ENCODE assay signal across 26 mouse cellular contexts in the genomic region with DNA sequence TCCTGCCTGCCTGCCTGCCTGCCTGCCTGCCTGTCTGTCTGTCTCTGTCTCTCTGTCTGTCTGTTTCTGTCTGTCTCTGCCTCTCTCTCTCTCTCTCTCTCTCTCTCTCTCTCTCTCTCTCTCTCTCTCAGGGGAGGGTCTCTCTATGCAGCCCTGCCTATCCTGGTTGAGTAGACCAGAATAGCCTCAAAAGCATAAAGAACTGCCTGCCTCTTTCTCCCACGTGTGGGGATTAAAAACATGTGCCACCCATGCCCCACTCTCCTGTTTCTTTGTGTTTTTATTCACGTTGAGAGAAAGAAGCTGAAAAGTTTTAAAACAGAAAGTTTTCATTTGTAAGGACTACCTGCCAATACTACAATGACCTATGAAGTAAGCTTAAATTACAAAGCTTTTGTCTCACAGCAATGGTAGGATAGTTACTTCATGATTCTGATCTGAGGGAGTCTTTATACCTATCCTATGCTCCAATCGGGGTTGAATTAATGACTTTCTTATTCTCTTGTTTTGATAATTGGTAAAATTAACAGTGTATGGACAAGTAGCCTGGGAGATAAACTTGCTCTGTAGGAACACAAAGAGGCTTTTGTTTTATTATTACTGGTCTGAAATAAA.
DNase-seq lines count a peak whose midpoint lies in the region; ATAC-seq lines count a peak whose summit lies in the region.
"Had no signal": no experiment of that assay in that cellular context is flagged by ENCODE, and none has a peak within 500 bp of the region (broad histone marks: within the 10 kb centered on the region; RNA-seq: fewer than 3 reads in every experiment).

No protein-coding gene starts in this region.

- H3K4me2 ChIP-seq in embryonic facial prominence, embryonic 11.5 days (ENCODE audit: low read depth, low read length), result no peak overlapping the region
- no peak overlapping the region for H3K4me2 ChIP-seq in midbrain, embryonic 13.5 days (replicated peaks)
- no peak overlapping the region for H3K4me2 ChIP-seq in forebrain, embryonic 13.5 days
- H3K4me2 ChIP-seq: embryonic facial prominence, embryonic 13.5 days; hindbrain, embryonic 14.5 days; intestine, embryonic 15.5 days had no signal

- H3K36me3 ChIP-seq in embryonic facial prominence, embryonic 11.5 days (replicated peaks; ENCODE audit: control insufficient read depth, insufficient read depth, low read depth, low read length), result no peaks in the 10 kb centered on the region
- H3K36me3 ChIP-seq in embryonic facial prominence, embryonic 10.5 days (replicated peaks), result no peaks in the 10 kb centered on the region
- no peaks in the 10 kb centered on the region for H3K36me3 ChIP-seq in midbrain, embryonic 10.5 days
- no peaks in the 10 kb centered on the region for H3K36me3 ChIP-seq in midbrain, embryonic 13.5 days
- no peaks in the 10 kb centered on the region for H3K36me3 ChIP-seq in forebrain, embryonic 13.5 days (ENCODE audit: poor library complexity, severe bottlenecking)
- H3K36me3 ChIP-seq: embryonic facial prominence, embryonic 13.5 days; G1E; heart, embryonic 10.5 days; intestine, embryonic 15.5 days had no signal

- no peak overlapping the region for H3K4me3 ChIP-seq in embryonic facial prominence, embryonic 11.5 days (ENCODE audit: low read depth, low read length)
- no peak overlapping the region for H3K4me3 ChIP-seq in embryonic facial prominence, embryonic 10.5 days
- H3K4me3 ChIP-seq in midbrain, embryonic 10.5 days, result no peak overlapping the region
- H3K4me3 ChIP-seq in midbrain, embryonic 13.5 days (replicated peaks), result no peak overlapping the region
- no peak overlapping the region for H3K4me3 ChIP-seq in forebrain, embryonic 13.5 days
- H3K4me3 ChIP-seq: embryonic facial prominence, embryonic 13.5 days; erythroblast, embryonic 14.5 days; heart, embryonic 10.5 days; intestine, embryonic 15.5 days had no signal

- no peak overlapping the region for H3K9ac ChIP-seq in embryonic facial prominence, embryonic 11.5 days (replicated peaks; ENCODE audit: low read length)
- H3K9ac ChIP-seq in midbrain, embryonic 13.5 days (replicated peaks), result no peak overlapping the region
- H3K9ac ChIP-seq in forebrain, embryonic 13.5 days, result no peak overlapping the region
- H3K9ac ChIP-seq: embryonic facial prominence, embryonic 13.5 days; hindbrain, embryonic 14.5 days; intestine, embryonic 15.5 days had no signal

- no peaks in the 10 kb centered on the region for H3K4me1 ChIP-seq in embryonic facial prominence, embryonic 11.5 days (ENCODE audit: control insufficient read depth, insufficient read depth, low read length)
- H3K4me1 ChIP-seq in embryonic facial prominence, embryonic 10.5 days, result peaks cover 8% of the 10 kb centered on the region
- peaks cover 8% of the 10 kb centered on the region for H3K4me1 ChIP-seq in midbrain, embryonic 10.5 days
- H3K4me1 ChIP-seq in midbrain, embryonic 13.5 days (replicated peaks), result 0 out of 2 replicates have a peak, but pooled peaks cover 2% of the 10 kb centered on the region
- peaks cover 6% of the 10 kb centered on the region; the same call in 1 of the 2 replicates for H3K4me1 ChIP-seq in forebrain, embryonic 13.5 days
- H3K4me1 ChIP-seq: intestine, embryonic 15.5 days had no signal

- no peak for ATAC-seq in embryonic facial prominence, embryonic 11.5 days (replicated peaks; ENCODE audit: insufficient number of reproducible peaks, low FRiP score, low TSS enrichment, low read depth)
- no peak for ATAC-seq in midbrain, embryonic 13.5 days
- ATAC-seq in forebrain, embryonic 13.5 days, result peak; percentile 82; the same call in 1 of the 2 replicates
- ATAC-seq: CD4-positive, CD25-positive, alpha-beta regulatory T cell, adult 4 months; intestine, embryonic 15.5 days had no signal

- no peak overlapping the region for H3K27ac ChIP-seq in embryonic facial prominence, embryonic 11.5 days (replicated peaks; ENCODE audit: low read depth, low read length)
- no peak overlapping the region for H3K27ac ChIP-seq in embryonic facial prominence, embryonic 10.5 days (replicated peaks)
- peak overlapping the region; percentile 46 for H3K27ac ChIP-seq in midbrain, embryonic 10.5 days (replicated peaks)
- no peak overlapping the region for H3K27ac ChIP-seq in midbrain, embryonic 13.5 days
- H3K27ac ChIP-seq in forebrain, embryonic 13.5 days, result peak overlapping the region; percentile 14; the same call in 1 of the 2 replicates
- H3K27ac ChIP-seq: embryonic facial prominence, embryonic 13.5 days; heart, embryonic 10.5 days; hindbrain, embryonic 14.5 days; intestine, embryonic 15.5 days had no signal

- H3K9me3 ChIP-seq in embryonic facial prominence, embryonic 11.5 days (replicated peaks; ENCODE audit: control insufficient read depth, low read length), result no peaks in the 10 kb centered on the region
- no peaks in the 10 kb centered on the region for H3K9me3 ChIP-seq in embryonic facial prominence, embryonic 10.5 days
- no peaks in the 10 kb centered on the region for H3K9me3 ChIP-seq in midbrain, embryonic 10.5 days (replicated peaks)
- H3K9me3 ChIP-seq in midbrain, embryonic 13.5 days, result no peaks in the 10 kb centered on the region
- no peaks in the 10 kb centered on the region for H3K9me3 ChIP-seq in forebrain, embryonic 13.5 days (replicated peaks)
- H3K9me3 ChIP-seq: embryonic facial prominence, embryonic 13.5 days; G1E; heart, embryonic 10.5 days; intestine, embryonic 15.5 days had no signal

- 28% methylated on average over 3 of the region's 3 CpGs for WGBS in embryonic facial prominence, embryonic 11.5 days
- WGBS in embryonic facial prominence, embryonic 10.5 days, result 45% methylated on average over 3 of the region's 3 CpGs
- 44% methylated on average over 3 of the region's 3 CpGs for WGBS in midbrain, embryonic 10.5 days
- 27% methylated on average over 3 of the region's 3 CpGs for whole genome bisulfite sequencing in midbrain, embryonic 13.5 days
- WGBS in forebrain, embryonic 13.5 days, result 11% methylated on average over 3 of the region's 3 CpGs

- no peaks in the 10 kb centered on the region for H3K27me3 ChIP-seq in embryonic facial prominence, embryonic 11.5 days (ENCODE audit: control insufficient read depth, insufficient read depth, low read length)
- H3K27me3 ChIP-seq in embryonic facial prominence, embryonic 10.5 days (replicated peaks; ENCODE audit: low read depth, poor library complexity, severe bottlenecking), result no peaks in the 10 kb centered on the region
- no peaks in the 10 kb centered on the region for H3K27me3 ChIP-seq in midbrain, embryonic 10.5 days (ENCODE audit: low read depth, poor library complexity, severe bottlenecking)
- no peaks in the 10 kb centered on the region for H3K27me3 ChIP-seq in midbrain, embryonic 13.5 days
- no peaks in the 10 kb centered on the region for H3K27me3 ChIP-seq in forebrain, embryonic 13.5 days
- H3K27me3 ChIP-seq: embryonic facial prominence, embryonic 13.5 days; intestine, embryonic 15.5 days had no signal

- peak; percentile 22 for DNase-seq in embryonic facial prominence, embryonic 11.5 days (ENCODE audit: low spot score)
- DNase-seq in embryonic facial prominence, embryonic 10.5 days (ENCODE audit: low spot score), result no peak
- DNase-seq in midbrain, embryonic 10.5 days (ENCODE audit: low spot score), result no peak
- no peak for DNase-seq in retina, embryonic 14.5 days (ENCODE audit: low spot score)
- no peak for DNase-seq in heart, adult 9 months (ENCODE audit: low spot score in 2 of 2)
- DNase-seq: adrenal gland, adult 8-10 months; adrenal gland, postnatal 36 days; B cell, adult 2 months; cerebellum, adult 11 months; cerebellum, adult 8-10 months; cerebellum, postnatal 14 days; embryo, embryonic 11 days; gastrocnemius, postnatal 36 days; heart, adult 11 months; heart, postnatal 10 days; heart, postnatal 4 days; kidney, adult 18-20 months had no signal

Comparison
In these comparisons a context has a peak if more than half of its experiments do, and no peak if none do; other contexts are left out.
1. H3K27ac ChIP-seq: peak in midbrain, embryonic 10.5 days (single experiment) and forebrain, embryonic 13.5 days (single experiment); none in embryonic facial prominence, embryonic 11.5 days (single experiment), embryonic facial prominence, embryonic 10.5 days (single experiment) and midbrain, embryonic 13.5 days (single experiment).